Mouse (Mus musculus) bone marrow, adult 2 months (tissue): ENCODE results near the gene Gm28035.

ENCODE experiments used
- CTCF ChIP-seq: fragments of 200-500 bp; IDR thresholded peaks from 2 replicates; pipeline ENCODE4 v1.5.1; 2011; ENCODE audit warnings: low read length, control low read depth; ENCODE audit not compliant: control insufficient read depth, insufficient read depth
- POLR2A ChIP-seq: fragments of 200-500 bp; IDR thresholded peaks from 2 replicates; pipeline ENCODE4 v1.6.1; 2011; ENCODE audit warnings: low read depth, mild to moderate bottlenecking, control low read depth, low read length, borderline replicate concordance; ENCODE audit not compliant: control insufficient read depth

GRCm38 (mm10) chr2:30255631-30256395 lies 15.4 kb downstream of the Gm28035 start:
- no peak for TF ChIP-seq POLR2A
- no peak for TF ChIP-seq CTCF
